Mouse (Mus musculus): ENCODE measurements around the gene CN725425. TPM values are rescaled to one million over a fixed set of nuclear protein-coding genes. Genes with fewer than 3 reads are reported as not detected.

The CN725425 gene
- polyA plus RNA-seq, 1 experiment from 2014 or later: not detected

DNA sequence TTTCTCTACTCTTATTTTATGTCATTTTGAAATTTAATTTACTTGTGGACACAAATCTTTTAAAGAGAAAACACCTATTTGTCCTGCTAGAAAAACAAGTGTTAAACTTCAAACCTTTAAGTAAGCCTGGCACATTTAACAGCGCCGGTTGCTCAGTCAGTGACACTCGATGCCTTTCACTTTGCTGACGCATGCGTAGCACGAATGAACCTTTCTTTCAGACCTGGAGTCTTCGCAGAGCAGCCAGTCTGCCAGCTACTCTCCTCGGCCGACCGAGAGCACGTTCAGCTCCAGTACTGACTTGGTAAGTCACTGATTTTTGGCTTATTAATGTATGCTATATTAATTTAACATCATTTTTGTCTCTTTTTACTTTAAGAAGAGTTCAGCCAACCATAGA is 57.8 kb downstream of the CN725425 start:
- H3K4me3 ChIP-seq (ENCODE audit: inconsistent target): no peak overlapping the region
- H3K36me3 ChIP-seq (ENCODE audit: inconsistent target): no peaks in the 10 kb centered on the region
- H3K27ac ChIP-seq: no peak overlapping the region
- 94% methylated on average over 11 of the region's 11 CpGs for WGBS (ENCODE audit: missing documents)
- no peaks in the 10 kb centered on the region for H3K79me2 ChIP-seq (ENCODE audit: inconsistent target)

DNA sequence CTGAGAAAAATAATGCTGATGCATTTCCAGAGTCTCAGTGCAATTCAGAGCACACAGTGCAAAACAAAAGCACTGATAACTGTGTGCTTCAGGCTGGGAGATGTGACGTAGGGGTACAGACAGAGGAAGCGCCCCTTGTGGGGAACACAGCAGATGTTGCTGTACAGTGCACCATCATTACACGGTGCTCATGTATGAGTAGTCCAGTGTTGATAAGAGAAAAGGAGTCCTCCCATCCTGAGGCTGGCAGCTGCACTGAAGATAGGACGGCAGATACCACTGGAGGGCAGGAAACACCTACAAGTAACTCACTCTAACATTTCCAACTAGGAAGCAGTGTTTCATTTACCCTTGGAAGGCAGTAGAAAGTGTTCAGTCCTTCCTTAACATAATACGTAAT is 61.3 kb downstream of the CN725425 start:
- WGBS (ENCODE audit: missing documents): 70% methylated on average over 5 of the region's 5 CpGs
- no peaks in the 10 kb centered on the region for H3K79me2 ChIP-seq (ENCODE audit: inconsistent target)
- no peaks in the 10 kb centered on the region for H3K36me3 ChIP-seq (ENCODE audit: inconsistent target)
- no peak overlapping the region for H3K27ac ChIP-seq
- no peak overlapping the region for H3K4me3 ChIP-seq (ENCODE audit: inconsistent target)

DNA sequence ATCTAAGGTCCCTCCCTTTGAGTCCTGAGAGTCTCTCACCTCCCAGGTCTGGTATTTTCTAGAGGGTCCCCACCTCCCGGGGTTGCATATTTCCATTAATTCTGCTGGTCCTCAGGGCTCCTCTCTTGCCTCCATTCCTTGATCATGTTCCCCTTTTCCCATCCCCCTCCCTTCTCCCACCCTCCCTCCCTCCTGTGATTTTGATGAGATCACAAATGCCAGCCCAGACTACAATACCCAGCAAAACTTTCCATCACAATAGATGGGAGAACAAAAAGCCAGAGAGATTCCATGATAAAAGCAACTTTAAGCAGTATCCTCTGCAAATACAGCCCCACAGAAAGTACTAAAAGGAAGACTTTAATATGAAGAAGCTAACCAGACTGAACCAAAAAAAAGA is 64.6 kb downstream of the CN725425 start:
- no peaks in the 10 kb centered on the region for H3K36me3 ChIP-seq (ENCODE audit: inconsistent target)
- no peak overlapping the region for H3K27ac ChIP-seq
- 86% methylated on average over 1 of the region's 1 CpGs for WGBS (ENCODE audit: missing documents)
- H3K79me2 ChIP-seq (ENCODE audit: inconsistent target): no peaks in the 10 kb centered on the region
- no peak overlapping the region for H3K4me3 ChIP-seq (ENCODE audit: inconsistent target)

DNA sequence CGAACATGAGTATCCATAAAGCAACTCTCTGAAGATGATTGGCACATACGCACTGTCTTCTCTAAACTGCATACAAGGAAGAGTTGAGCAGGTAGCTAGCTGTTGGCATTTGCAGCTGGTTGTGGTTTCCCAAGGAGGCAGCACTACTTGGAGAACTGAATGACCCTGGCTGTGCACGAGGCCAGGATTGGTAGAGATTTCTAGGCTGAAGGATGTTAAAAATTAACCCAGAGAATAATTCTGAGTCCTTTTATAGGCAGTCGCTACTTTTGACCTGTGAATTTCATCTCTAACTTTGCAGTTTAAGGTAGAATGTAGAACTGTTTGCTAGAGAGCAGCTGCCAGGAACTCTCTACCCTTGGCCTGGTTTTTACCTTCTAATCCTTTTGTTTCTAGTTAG is 69.2 kb downstream of the CN725425 start:
- no peak overlapping the region for H3K27ac ChIP-seq
- 88% methylated on average over 4 of the region's 4 CpGs for WGBS (ENCODE audit: missing documents)
- H3K36me3 ChIP-seq (ENCODE audit: inconsistent target): no peaks in the 10 kb centered on the region
- H3K79me2 ChIP-seq (ENCODE audit: inconsistent target): no peaks in the 10 kb centered on the region
- no peak overlapping the region for H3K4me3 ChIP-seq (ENCODE audit: inconsistent target)

DNA sequence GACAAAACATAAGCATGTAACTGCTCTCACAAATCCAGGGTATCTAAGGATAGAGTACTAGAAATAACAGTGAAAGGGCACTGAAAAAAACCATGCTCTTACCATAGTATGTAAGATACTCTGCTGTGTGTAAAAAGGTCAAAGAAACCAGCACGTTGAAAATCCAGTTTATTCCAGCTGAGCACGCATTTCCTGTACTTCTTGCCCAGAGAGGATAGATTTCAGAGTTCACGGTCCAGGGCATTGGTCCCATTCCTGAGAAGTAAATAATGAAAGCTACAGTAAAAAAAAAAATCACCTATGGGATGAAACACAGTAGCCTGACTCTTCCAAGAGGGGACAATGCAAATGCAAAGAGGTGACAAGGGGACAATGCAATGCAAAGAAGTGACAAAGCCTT is 76.7 kb downstream of the CN725425 start:
- no peak overlapping the region for H3K27ac ChIP-seq
- H3K79me2 ChIP-seq (ENCODE audit: inconsistent target): no peaks in the 10 kb centered on the region
- 78% methylated on average over 3 of the region's 3 CpGs for WGBS (ENCODE audit: missing documents)
- no peaks in the 10 kb centered on the region for H3K36me3 ChIP-seq (ENCODE audit: inconsistent target)
- H3K4me3 ChIP-seq (ENCODE audit: inconsistent target): no peak overlapping the region

DNA sequence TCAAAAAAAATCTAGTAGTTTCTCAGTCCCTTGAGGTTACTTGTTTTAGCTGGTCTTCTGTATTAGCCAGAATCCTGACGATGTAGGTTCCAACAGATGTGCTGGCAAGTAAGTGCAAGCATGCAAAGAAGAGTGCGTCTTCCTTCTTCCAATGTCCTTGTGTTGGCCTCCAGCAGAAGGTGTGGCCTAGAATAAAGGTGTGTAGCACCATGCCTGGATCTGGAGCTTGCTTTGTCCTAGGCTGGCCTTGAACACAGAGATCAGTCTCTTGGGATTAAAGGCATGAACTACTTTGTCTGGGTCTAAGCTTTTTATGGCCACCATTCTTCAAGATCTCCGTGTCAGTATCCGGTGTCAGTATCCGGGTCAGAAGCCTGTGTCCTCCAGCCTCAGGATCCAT is 80.3 kb downstream of the CN725425 start:
- Histone ChIP-seq H3K36me3 (ENCODE audit: inconsistent target) (no peaks in the 10 kb centered on the region), H3K27ac (no peak overlapping the region), H3K4me3 (ENCODE audit: inconsistent target) (no peak overlapping the region), H3K79me2 (ENCODE audit: inconsistent target) (no peaks in the 10 kb centered on the region)
- WGBS (ENCODE audit: missing documents): 95% methylated on average over 5 of the region's 5 CpGs

DNA sequence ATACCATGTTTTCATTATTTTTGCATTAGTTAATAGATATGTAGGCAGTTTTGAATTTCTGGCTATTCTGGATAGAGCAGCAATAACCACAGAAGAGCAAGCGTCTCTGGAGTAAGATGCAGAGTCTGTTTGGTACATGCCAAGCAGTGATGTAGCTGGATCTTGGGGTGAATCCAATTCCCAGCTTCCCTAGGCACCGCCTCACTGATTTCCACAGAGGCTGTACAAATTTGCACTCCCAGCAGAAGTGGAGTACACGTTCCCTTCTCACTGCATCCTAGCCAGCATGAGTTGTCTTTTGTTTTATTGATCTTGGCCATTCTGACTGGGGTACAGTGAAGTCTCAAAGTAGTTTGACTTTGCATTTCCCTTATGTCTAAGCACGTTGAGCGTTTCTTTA is 82.2 kb downstream of the CN725425 start:
- Histone ChIP-seq H3K27ac (no peak overlapping the region), H3K79me2 (ENCODE audit: inconsistent target) (no peaks in the 10 kb centered on the region), H3K4me3 (ENCODE audit: inconsistent target) (no peak overlapping the region), H3K36me3 (ENCODE audit: inconsistent target) (no peaks in the 10 kb centered on the region)
- WGBS (ENCODE audit: missing documents): 96% methylated on average over 5 of the region's 5 CpGs

DNA sequence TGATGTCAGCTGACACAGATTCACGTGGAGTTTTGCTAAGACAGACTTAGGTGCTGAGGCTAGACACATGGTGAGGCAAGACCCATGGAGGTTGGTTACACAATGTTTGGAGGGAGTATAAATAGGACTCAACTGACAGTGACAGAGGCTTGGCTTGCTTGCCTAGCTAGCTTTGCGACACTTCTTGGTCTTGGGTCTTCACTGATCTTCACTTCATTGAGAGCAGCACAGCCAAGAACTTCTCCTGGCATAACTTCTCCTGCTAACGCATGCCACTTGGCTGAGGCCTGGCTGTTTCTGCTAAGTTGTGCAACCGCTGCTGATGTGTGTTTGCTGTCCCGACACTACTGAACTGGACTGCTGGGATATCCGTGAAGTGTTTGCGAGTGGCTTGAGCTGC is 83.5 kb downstream of the CN725425 start:
- no peak overlapping the region for H3K4me3 ChIP-seq (ENCODE audit: inconsistent target)
- no peaks in the 10 kb centered on the region for H3K36me3 ChIP-seq (ENCODE audit: inconsistent target)
- 48% methylated on average over 7 of the region's 7 CpGs for WGBS (ENCODE audit: missing documents)
- H3K27ac ChIP-seq: no peak overlapping the region
- no peaks in the 10 kb centered on the region for H3K79me2 ChIP-seq (ENCODE audit: inconsistent target)

DNA sequence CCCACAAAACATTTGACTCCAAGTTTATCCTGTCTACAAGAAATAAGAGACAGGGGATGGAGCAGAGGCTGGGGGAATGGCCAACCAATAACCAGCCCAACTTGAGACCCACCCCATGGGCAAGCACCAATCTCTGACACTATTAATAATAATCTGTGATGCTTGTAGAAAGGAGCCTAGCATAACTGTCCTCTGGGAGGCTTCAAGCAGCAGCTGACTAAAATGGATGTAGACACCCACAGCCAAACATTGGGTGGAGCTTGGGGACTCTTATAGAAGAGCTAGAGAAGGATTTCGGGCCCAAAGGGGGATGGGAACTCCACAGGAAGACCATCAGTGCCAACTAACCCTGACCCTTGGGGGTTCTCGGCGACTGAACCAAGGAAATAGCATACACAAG is 84.1 kb downstream of the CN725425 start:
- H3K27ac ChIP-seq: no peak overlapping the region
- WGBS (ENCODE audit: missing documents): 92% methylated on average over 1 of the region's 3 CpGs
- no peaks in the 10 kb centered on the region for H3K79me2 ChIP-seq (ENCODE audit: inconsistent target)
- H3K36me3 ChIP-seq (ENCODE audit: inconsistent target): no peaks in the 10 kb centered on the region
- H3K4me3 ChIP-seq (ENCODE audit: inconsistent target): no peak overlapping the region

DNA sequence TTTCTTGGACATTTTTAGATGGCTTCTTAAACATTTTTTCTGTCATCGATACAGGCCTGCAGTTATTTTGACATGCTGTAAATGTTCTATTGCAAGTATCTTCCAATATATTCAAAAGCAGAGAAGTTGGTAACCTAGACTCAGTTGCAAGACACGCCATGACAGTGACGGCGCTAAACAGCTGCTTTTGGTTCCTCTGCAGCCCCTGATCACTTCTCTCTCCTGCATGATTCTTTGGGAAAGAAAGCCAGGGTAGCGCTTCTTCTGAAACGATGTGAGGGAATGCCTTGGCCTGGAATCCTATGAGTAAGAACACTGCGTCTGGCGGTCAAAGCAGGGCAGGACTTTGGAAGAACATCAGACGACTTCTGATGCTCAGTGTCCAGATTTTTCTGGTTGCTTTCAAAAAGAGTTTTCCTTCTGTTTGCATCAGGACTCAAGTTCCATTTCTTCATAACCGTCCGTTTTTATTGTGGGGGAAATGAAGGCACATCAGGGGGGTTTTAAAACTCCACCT is 100.1 kb downstream of the CN725425 start:
- H3K4me3 ChIP-seq (ENCODE audit: inconsistent target): no peak overlapping the region
- 92% methylated on average over 11 of the region's 11 CpGs for WGBS (ENCODE audit: missing documents)
- H3K27ac ChIP-seq: no peak overlapping the region
- H3K36me3 ChIP-seq (ENCODE audit: inconsistent target): no peaks in the 10 kb centered on the region
- H3K79me2 ChIP-seq (ENCODE audit: inconsistent target): no peaks in the 10 kb centered on the region

DNA sequence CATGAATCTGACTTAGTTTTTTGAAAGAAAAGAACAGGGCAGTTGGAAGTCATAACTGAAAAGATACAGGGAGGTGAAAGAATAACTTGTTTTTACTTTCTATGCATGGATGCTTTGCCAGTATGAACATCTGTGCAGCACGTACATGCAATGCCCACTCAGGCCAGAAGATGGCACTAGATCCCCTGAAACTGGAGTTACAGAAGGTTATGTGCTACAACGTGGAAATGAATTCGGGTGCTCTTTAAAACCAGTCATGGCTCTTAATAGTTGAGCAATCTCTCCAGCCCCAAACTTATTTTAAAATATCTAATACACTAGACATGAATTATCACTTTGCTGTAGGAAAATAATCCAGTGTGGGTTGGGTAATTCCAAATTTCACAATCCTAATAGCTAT is 102.1 kb downstream of the CN725425 start:
- Histone ChIP-seq H3K4me3 (ENCODE audit: inconsistent target) (no peak overlapping the region), H3K36me3 (ENCODE audit: inconsistent target) (no peaks in the 10 kb centered on the region), H3K27ac (no peak overlapping the region), H3K79me2 (ENCODE audit: inconsistent target) (no peaks in the 10 kb centered on the region)
- 4% methylated on average over 3 of the region's 3 CpGs for WGBS (ENCODE audit: missing documents)

DNA sequence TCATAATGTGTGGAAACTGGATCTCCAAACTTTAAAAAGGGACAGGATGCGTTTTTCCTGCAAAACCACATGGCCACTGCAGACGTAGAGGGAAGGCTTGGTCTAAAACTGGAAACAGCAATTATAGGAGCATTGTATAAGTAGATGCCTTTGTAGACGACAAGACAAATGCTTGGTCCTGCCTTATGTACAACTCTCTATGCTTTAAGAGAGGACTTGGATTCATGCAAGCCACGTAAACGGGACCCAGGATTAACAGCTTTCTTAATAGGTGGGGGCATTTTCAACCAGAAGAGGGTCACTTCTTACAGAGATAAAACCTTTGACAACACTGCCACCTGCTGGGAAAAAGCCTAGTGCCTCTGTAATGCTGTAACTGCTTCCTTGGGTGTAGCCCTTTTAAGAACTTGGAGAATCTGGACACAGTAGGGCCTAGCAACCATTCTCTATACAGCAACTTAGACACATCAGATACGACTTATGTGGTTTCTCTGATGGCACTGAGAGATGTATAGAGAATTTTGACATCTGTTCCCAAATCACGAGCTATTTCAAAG is 105.1 kb downstream of the CN725425 start:
- H3K36me3 ChIP-seq (ENCODE audit: inconsistent target): no peaks in the 10 kb centered on the region
- 57% methylated on average over 7 of the region's 7 CpGs for WGBS (ENCODE audit: missing documents)

More for the DNA sequence above, 105.1 kb downstream of the CN725425 start:
- no peak overlapping the region for H3K4me3 ChIP-seq (ENCODE audit: inconsistent target)
- no peaks in the 10 kb centered on the region for H3K79me2 ChIP-seq (ENCODE audit: inconsistent target)
- H3K27ac ChIP-seq: no peak overlapping the region

Other genes starting within 250 kb of the CN725425 start
- not detected in 3 replicates for gene Kif21a, start 149.5 kb upstream of the CN725425 start, polyA plus RNA-seq (2018)
- gene Abcd2, start 7.7 kb upstream of the CN725425 start, polyA plus RNA-seq (2018): 4.1 to 12.9 TPM (median 10.1 TPM) in 3 replicates